Mouse (Mus musculus) heart, adult 9 months (tissue): ENCODE data around the gene Tlr11.

Source experiments
- DNase-seq, 2 experiments: peaks; one replicate each; pipeline ENCODE4 v3.0.0; 2022; ENCODE audit warnings: low spot score in 2 of 2

The Tlr11 gene

DNA sequence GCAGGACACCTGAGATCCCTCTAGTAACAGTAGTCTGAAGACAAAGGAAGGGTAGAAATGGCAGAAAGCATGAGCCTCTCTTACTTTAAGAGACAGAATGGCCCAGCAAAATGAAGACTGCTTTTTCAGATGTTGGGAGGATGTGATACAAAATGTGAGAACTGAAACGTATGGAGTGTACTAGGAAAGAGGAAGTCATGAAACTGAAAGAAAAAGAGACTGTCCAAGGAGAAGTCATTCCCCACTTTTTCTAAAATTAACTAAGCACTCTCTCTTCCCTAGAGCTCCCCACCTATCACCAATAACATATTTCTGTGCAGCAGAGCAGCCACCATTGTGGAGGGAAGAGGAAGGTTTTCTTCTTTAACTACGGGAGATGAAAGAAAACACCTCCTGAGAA is at the start of gene Tlr11:
Gene Tlr11, plus strand, starts transcription at position 322 of the 400 bp plus-strand sequence.
- peak in 1 of 2 experiments; percentile 9 for DNase-seq

DNA sequence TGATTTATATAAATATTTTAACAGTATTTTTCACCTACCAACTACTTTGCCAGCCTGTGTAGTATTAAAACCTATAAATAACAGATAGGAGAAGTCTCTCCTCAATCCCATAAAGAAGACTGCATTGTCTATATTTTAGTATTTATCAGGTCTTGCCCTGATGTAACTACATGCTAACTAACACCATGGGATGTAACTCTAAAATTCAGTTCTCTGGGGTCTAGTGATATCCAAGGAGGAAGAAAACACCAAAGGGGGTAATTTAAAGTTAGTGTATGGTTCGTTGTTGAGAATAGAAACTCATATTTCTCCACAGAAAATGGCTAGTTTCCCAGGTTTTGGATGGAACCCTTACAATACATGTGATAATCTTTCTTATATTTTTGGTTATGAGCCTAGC is 31.1 kb upstream of the Tlr11 start, which contains the start of gene Olfr734:
Gene Olfr734, minus strand, starts transcription at position 101 of the 400 bp plus-strand sequence.
- no peak for DNase-seq

DNA sequence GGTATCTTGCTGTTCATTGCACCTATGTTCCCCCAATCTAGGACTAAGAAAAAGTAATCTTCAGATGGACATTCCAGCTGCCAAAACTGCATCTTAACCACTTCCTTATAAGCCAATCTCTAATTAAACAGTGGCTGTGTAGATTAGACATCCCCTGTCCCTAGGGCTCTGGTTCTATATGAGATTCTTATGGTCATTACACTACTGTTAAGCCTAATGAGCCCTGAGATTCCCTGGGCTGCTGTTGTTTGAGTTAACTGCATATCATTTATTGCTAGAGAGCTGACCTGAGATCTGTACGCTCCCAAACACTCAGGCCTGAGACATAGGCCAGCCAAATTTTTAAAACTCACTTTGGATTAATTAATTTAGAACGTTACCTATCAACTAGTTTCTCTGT is 8.9 kb upstream of the Tlr11 start, which contains the start of gene Olfr735:
Gene Olfr735, minus strand, starts transcription at position 77 of the 400 bp plus-strand sequence.
- DNase-seq, result no peak

DNA sequence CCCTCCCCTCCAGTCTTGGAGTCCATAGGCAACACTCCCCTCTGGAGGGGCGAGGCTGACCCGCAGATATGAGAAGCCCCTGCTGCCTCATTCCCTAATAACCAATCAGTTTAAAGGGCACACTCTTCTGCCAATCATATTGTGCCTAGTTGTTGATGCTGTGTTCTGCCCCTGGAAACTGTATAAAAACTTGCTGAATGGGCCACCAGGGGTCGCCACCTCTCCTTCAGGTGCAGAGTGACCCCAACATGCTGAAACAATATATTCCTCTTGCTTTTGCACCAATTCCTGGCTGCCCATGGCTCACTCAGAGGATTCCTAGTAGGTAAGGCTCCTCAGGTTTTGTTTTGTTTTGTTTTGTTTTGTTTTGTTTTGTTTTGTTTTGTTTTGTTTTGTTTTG is 5.3 kb upstream of the Tlr11 start:
- no peak for DNase-seq

DNA sequence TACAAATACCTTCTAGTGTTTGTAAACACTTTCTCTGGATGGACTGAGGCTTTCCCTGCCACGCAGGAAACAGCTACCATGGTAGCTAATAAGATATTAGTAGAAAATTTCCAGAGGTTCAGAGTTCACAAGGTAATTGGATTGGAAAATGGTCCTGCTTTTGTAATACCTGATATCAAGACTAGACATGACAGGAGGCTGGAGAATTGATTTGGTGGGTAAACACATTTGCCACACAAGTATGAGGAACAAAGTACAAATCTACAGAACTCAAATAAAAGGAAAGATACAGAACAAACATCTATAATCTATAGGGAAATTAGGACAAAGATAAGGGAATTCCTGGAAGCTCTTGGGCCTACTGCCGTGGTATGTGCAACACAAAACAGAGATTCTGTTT is 989 bp upstream of the Tlr11 start:
- no peak for DNase-seq

DNA sequence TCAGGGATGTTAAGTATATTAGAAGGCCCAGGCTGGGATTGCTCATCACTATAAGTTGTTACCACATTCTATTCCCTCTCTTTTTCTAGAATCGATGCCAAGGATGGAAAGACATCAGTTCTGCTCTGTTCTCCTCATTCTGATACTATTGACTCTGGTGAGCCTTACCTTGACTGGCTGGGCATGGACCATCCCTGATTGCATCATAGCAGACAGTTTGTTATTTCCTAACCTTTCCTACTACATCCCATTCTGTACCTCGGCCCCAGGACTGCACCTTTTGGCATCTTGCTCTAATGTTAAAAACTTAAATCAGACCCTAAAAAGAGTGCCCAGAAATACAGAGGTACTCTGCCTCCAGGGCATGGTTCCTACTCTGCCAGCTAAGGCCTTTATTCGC is 2.8 kb downstream of the Tlr11 start:
- DNase-seq, result no peak

DNA sequence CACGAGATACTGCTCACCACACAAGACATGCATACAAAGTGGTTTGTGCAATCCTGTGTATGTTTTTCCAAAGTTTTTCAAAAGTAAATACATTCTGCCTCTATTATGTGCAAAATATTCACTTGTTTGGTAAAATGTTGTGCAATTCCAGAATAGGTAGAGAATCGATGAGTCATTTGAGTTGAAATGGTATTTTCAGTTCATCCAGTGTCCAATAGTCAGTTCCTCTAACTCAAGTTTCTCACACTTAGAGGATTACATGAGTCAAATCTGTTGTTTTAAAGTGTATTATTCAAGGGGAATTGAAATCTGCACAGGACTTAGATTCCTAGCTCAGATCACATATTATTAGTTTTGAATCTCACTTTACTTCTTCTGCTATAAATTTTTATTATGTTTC is 5.8 kb downstream of the Tlr11 start:
- DNase-seq, result no peak

DNA sequence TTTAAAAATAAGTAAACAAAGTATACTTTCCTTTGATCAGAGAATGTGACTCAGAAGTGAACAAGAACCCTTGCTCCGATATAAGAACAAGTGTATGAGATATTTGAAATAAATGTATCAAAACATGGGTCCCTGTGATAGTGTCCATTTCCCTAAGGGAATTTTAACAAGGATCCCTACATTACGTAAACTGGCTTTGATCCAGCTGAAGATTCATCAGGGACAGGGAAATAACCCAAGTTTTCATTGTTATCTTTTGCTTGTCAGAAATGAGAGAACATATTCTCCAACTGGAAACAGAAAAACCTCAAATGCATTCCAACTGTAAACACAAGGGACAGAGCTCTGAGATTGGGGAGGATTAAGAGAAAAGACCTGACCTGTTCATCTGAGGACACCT is 23.1 kb downstream of the Tlr11 start, which contains the start of gene Olfr736:
Gene Olfr736, plus strand, starts transcription at position 301 of the 400 bp plus-strand sequence.
- DNase-seq, result no peak

DNA sequence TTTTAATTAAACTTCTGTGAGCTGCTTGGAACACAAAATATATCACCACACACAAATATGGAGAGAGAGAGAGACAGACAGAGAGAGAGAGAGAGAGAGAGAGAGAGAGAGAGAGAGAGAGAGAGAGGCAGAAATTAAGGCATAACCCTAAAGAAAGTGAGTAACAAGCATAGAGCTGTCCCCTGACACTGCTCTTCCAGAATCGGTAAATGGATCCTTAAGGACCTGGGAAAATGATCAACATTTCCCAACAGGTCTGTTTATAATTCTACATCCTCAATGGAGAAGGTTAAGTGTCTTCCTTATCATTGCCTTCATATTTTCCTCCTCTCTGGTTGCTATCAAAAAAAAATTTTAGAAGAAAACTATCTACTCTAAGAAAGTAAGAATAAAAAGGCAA is 49.6 kb downstream of the Tlr11 start, which contains the start of gene Olfr738:
Gene Olfr738, plus strand, starts transcription at position 301 of the 400 bp plus-strand sequence.
- no peak for DNase-seq
